Mouse (Mus musculus): ENCODE measurements at regions not wholly inside any gene's neighbourhood (a gene's known extent, or its start where the extent isn't known, plus 50 kb on each side); places are given as distances from the start of the nearest gene placed in this dataset.
A peak's percentile ranks its signal among the peaks of the same experiment; 100 is the strongest.

GRCm38 (mm10) chr15:93751817-93752216, 156.1 kb upstream of the Prickle1 start:
- no peaks in the 10 kb centered on the region for H3K36me3 ChIP-seq (ENCODE audit: control insufficient read depth, insufficient read depth, low read length)
- no peak overlapping the region for H3K9ac ChIP-seq (ENCODE audit: low read length)
- H3K9me3 ChIP-seq (replicated peaks; ENCODE audit: control insufficient read depth, low read length), result no peaks in the 10 kb centered on the region
- ATAC-seq (no peak), DNase-seq (ENCODE audit: low spot score) (no peak)
- H3K4me3 ChIP-seq (ENCODE audit: low read depth, low read length), result no peak overlapping the region
- H3K4me2 ChIP-seq (ENCODE audit: low read length), result no peak overlapping the region
- H3K4me1 ChIP-seq (ENCODE audit: control insufficient read depth, insufficient read depth, low read length), result no peaks in the 10 kb centered on the region
- no peak overlapping the region for H3K27ac ChIP-seq (ENCODE audit: low read depth, low read length)
- no peaks in the 10 kb centered on the region for H3K27me3 ChIP-seq (replicated peaks; ENCODE audit: control insufficient read depth, insufficient read depth, low read length)
- WGBS, result 85% methylated on average over 14 of the region's 14 CpGs

GRCm38 (mm10) chr15:93750953-93751352, 155.3 kb upstream of the Prickle1 start:
- Histone ChIP-seq H3K27ac (ENCODE audit: low read depth, low read length) (no peak overlapping the region), H3K36me3 (ENCODE audit: control insufficient read depth, insufficient read depth, low read length) (no peaks in the 10 kb centered on the region), H3K9ac (ENCODE audit: low read length) (no peak overlapping the region), H3K27me3 (replicated peaks; ENCODE audit: control insufficient read depth, insufficient read depth, low read length) (no peaks in the 10 kb centered on the region), H3K9me3 (replicated peaks; ENCODE audit: control insufficient read depth, low read length) (no peaks in the 10 kb centered on the region), H3K4me2 (ENCODE audit: low read length) (no peak overlapping the region), H3K4me1 (ENCODE audit: control insufficient read depth, insufficient read depth, low read length) (no peaks in the 10 kb centered on the region), H3K4me3 (ENCODE audit: low read depth, low read length) (no peak overlapping the region)
- ATAC-seq, result no peak
- no peak for DNase-seq (ENCODE audit: low spot score)
- 68% methylated on average over 8 of the region's 8 CpGs for WGBS

GRCm38 (mm10) chr15:93744191-93744945, 148.7 kb upstream of the Prickle1 start:
- Histone ChIP-seq H3K36me3 (ENCODE audit: control insufficient read depth, insufficient read depth, low read length) (no peaks in the 10 kb centered on the region), H3K27me3 (replicated peaks; ENCODE audit: control insufficient read depth, insufficient read depth, low read length) (no peaks in the 10 kb centered on the region), H3K4me2 (ENCODE audit: low read length) (no peak overlapping the region), H3K4me3 (ENCODE audit: low read depth, low read length) (no peak overlapping the region), H3K4me1 (ENCODE audit: control insufficient read depth, insufficient read depth, low read length) (no peaks in the 10 kb centered on the region), H3K9ac (ENCODE audit: low read length) (no peak overlapping the region), H3K9me3 (replicated peaks; ENCODE audit: control insufficient read depth, low read length) (no peaks in the 10 kb centered on the region), H3K27ac (ENCODE audit: low read depth, low read length) (no peak overlapping the region)
- DNase-seq (ENCODE audit: low spot score) (no peak), ATAC-seq (no peak)
- WGBS, result 85% methylated on average over 12 of the region's 12 CpGs

- DNase-seq (ENCODE audit: low spot score) (peak; percentile 18), ATAC-seq (no peak)
- Histone ChIP-seq H3K36me3 (ENCODE audit: control insufficient read depth, insufficient read depth, low read length) (no peaks in the 10 kb centered on the region), H3K4me2 (ENCODE audit: low read length) (no peak overlapping the region), H3K4me1 (ENCODE audit: control insufficient read depth, insufficient read depth, low read length) (no peaks in the 10 kb centered on the region; the same call in 1 of the 2 replicates), H3K4me3 (ENCODE audit: low read depth, low read length) (no peak overlapping the region), H3K9me3 (replicated peaks; ENCODE audit: control insufficient read depth, low read length) (no peaks in the 10 kb centered on the region), H3K27ac (ENCODE audit: low read depth, low read length) (no peak overlapping the region), H3K27me3 (replicated peaks; ENCODE audit: control insufficient read depth, insufficient read depth, low read length) (no peaks in the 10 kb centered on the region), H3K9ac (ENCODE audit: low read length) (no peak overlapping the region)
- 90% methylated on average over 18 of the region's 18 CpGs for WGBS
Measured at GRCm38 (mm10) chr15:93733731-93734510, 138.2 kb upstream of the Prickle1 start.

GRCm38 (mm10) chr15:93732825-93733224, 137.1 kb upstream of the Prickle1 start:
- H3K27ac ChIP-seq (ENCODE audit: low read depth, low read length), result no peak overlapping the region
- 63% methylated on average over 5 of the region's 5 CpGs for WGBS
- H3K9me3 ChIP-seq (replicated peaks; ENCODE audit: control insufficient read depth, low read length), result no peaks in the 10 kb centered on the region
- H3K9ac ChIP-seq (ENCODE audit: low read length), result no peak overlapping the region
- DNase-seq (ENCODE audit: low spot score), result peak; percentile 31
- H3K4me1 ChIP-seq (ENCODE audit: control insufficient read depth, insufficient read depth, low read length), result no peaks in the 10 kb centered on the region; the same call in 1 of the 2 replicates
- H3K36me3 ChIP-seq (ENCODE audit: control insufficient read depth, insufficient read depth, low read length), result no peaks in the 10 kb centered on the region
- no peak overlapping the region for H3K4me3 ChIP-seq (ENCODE audit: low read depth, low read length)
- H3K4me2 ChIP-seq (ENCODE audit: low read length), result no peak overlapping the region
- H3K27me3 ChIP-seq (replicated peaks; ENCODE audit: control insufficient read depth, insufficient read depth, low read length), result no peaks in the 10 kb centered on the region
- ATAC-seq, result no peak

- WGBS, result 83% methylated on average over 6 of the region's 6 CpGs
- Histone ChIP-seq H3K9ac (ENCODE audit: low read length) (no peak overlapping the region), H3K4me2 (ENCODE audit: low read length) (no peak overlapping the region), H3K36me3 (ENCODE audit: control insufficient read depth, insufficient read depth, low read length) (no peaks in the 10 kb centered on the region), H3K4me3 (ENCODE audit: low read depth, low read length) (no peak overlapping the region), H3K27ac (ENCODE audit: low read depth, low read length) (no peak overlapping the region), H3K9me3 (replicated peaks; ENCODE audit: control insufficient read depth, low read length) (no peaks in the 10 kb centered on the region), H3K4me1 (ENCODE audit: control insufficient read depth, insufficient read depth, low read length) (no peaks in the 10 kb centered on the region; the same call in 1 of the 2 replicates), H3K27me3 (replicated peaks; ENCODE audit: control insufficient read depth, insufficient read depth, low read length) (no peaks in the 10 kb centered on the region)
- no peak for DNase-seq (ENCODE audit: low spot score)
- no peak for ATAC-seq
Measured at GRCm38 (mm10) chr15:93731161-93731560, 135.5 kb upstream of the Prickle1 start.

GRCm38 (mm10) chr15:93715443-93715842, 119.8 kb upstream of the Prickle1 start:
- 73% methylated on average over 4 of the region's 4 CpGs for WGBS
- ATAC-seq, result no peak
- no peaks in the 10 kb centered on the region for H3K9me3 ChIP-seq (replicated peaks; ENCODE audit: control insufficient read depth, low read length)
- no peak overlapping the region for H3K4me2 ChIP-seq (ENCODE audit: low read length)
- no peak overlapping the region for H3K27ac ChIP-seq (ENCODE audit: low read depth, low read length)
- no peak overlapping the region for H3K4me3 ChIP-seq (ENCODE audit: low read depth, low read length)
- DNase-seq (ENCODE audit: low spot score), result no peak
- H3K27me3 ChIP-seq (replicated peaks; ENCODE audit: control insufficient read depth, insufficient read depth, low read length), result no peaks in the 10 kb centered on the region
- H3K36me3 ChIP-seq (ENCODE audit: control insufficient read depth, insufficient read depth, low read length), result no peaks in the 10 kb centered on the region
- no peak overlapping the region for H3K9ac ChIP-seq (ENCODE audit: low read length)
- H3K4me1 ChIP-seq (ENCODE audit: control insufficient read depth, insufficient read depth, low read length), result no peaks in the 10 kb centered on the region

GRCm38 (mm10) chr15:93713428-93713827, 117.7 kb upstream of the Prickle1 start:
- Histone ChIP-seq H3K4me1 (ENCODE audit: control insufficient read depth, insufficient read depth, low read length) (no peaks in the 10 kb centered on the region), H3K36me3 (ENCODE audit: control insufficient read depth, insufficient read depth, low read length) (no peaks in the 10 kb centered on the region), H3K9me3 (replicated peaks; ENCODE audit: control insufficient read depth, low read length) (no peaks in the 10 kb centered on the region), H3K4me3 (ENCODE audit: low read depth, low read length) (no peak overlapping the region), H3K27ac (ENCODE audit: low read depth, low read length) (no peak overlapping the region), H3K9ac (ENCODE audit: low read length) (no peak overlapping the region), H3K27me3 (replicated peaks; ENCODE audit: control insufficient read depth, insufficient read depth, low read length) (no peaks in the 10 kb centered on the region), H3K4me2 (ENCODE audit: low read length) (no peak overlapping the region)
- DNase-seq (ENCODE audit: low spot score) (no peak), ATAC-seq (no peak)
- WGBS, result 90% methylated on average over 7 of the region's 7 CpGs

GRCm38 (mm10) chr15:93712594-93712993, 116.9 kb upstream of the Prickle1 start:
- H3K27ac ChIP-seq (ENCODE audit: low read depth, low read length), result no peak overlapping the region
- DNase-seq (ENCODE audit: low spot score), result no peak
- H3K9me3 ChIP-seq (replicated peaks; ENCODE audit: control insufficient read depth, low read length), result no peaks in the 10 kb centered on the region
- no peaks in the 10 kb centered on the region for H3K27me3 ChIP-seq (replicated peaks; ENCODE audit: control insufficient read depth, insufficient read depth, low read length)
- WGBS, result 81% methylated on average over 10 of the region's 10 CpGs
- H3K4me2 ChIP-seq (ENCODE audit: low read length), result no peak overlapping the region
- no peak for ATAC-seq
- no peaks in the 10 kb centered on the region for H3K36me3 ChIP-seq (ENCODE audit: control insufficient read depth, insufficient read depth, low read length)
- H3K9ac ChIP-seq (ENCODE audit: low read length), result no peak overlapping the region
- no peak overlapping the region for H3K4me3 ChIP-seq (ENCODE audit: low read depth, low read length)
- H3K4me1 ChIP-seq (ENCODE audit: control insufficient read depth, insufficient read depth, low read length), result no peaks in the 10 kb centered on the region

Measured in forebrain, embryonic 14.5 days (tissue).